Mouse (Mus musculus): ENCODE measurements around the gene Tpx2. TPM values are rescaled to one million over a fixed set of nuclear protein-coding genes. Genes with fewer than 3 reads are reported as not detected.

Gene Tpx2
- total RNA-seq, 2 experiments from 2014 or later = 2.5 to 3.0 TPM

GRCm38 (mm10) chr2:152811336-152812165 lies 36.2 kb upstream of the Tpx2 start:
- TF ChIP-seq CTCF (IDR thresholded peaks at IDR 0.05) = no peak
- Histone ChIP-seq H3K4me3 (no peak overlapping the region), H3K27ac (peak overlapping the region; percentile 63)
- intact Hi-C loops (cut with DNase I) = no loop called here
- DNase-seq (ENCODE audit: extremely low spot score in 1 of 2, low spot score in 2 of 2) = no peak

- no peak for TF ChIP-seq CTCF (IDR thresholded peaks at IDR 0.05)
- H3K27ac ChIP-seq = peak overlapping the region; percentile 26; the same call in 1 of the 2 replicates
- H3K4me3 ChIP-seq = no peak overlapping the region
- DNase-seq (ENCODE audit: extremely low spot score in 1 of 2, low spot score in 2 of 2) = no peak
- intact Hi-C loops (cut with DNase I) = no loop called here
Measured at GRCm38 (mm10) chr2:152813232-152813631, 34.5 kb upstream of the Tpx2 start.

GRCm38 (mm10) chr2:152814213-152814874 lies 33.4 kb upstream of the Tpx2 start:
- intact Hi-C loops (cut with DNase I) = no loop called here
- no peak for TF ChIP-seq CTCF (IDR thresholded peaks at IDR 0.05)
- Histone ChIP-seq H3K27ac (peak overlapping the region; percentile 5; the same call in 1 of the 2 replicates), H3K4me3 (no peak overlapping the region)
- DNase-seq (ENCODE audit: extremely low spot score in 1 of 2, low spot score in 2 of 2) = no peak

GRCm38 (mm10) chr2:152815879-152816656 lies 31.7 kb upstream of the Tpx2 start:
- H3K27ac ChIP-seq = peak overlapping the region; percentile 87
- intact Hi-C loops (cut with DNase I) = no loop called here
- H3K4me3 ChIP-seq = no peak overlapping the region
- TF ChIP-seq CTCF (IDR thresholded peaks at IDR 0.05) = no peak
- no peak for DNase-seq (ENCODE audit: extremely low spot score in 1 of 2, low spot score in 2 of 2)

- TF ChIP-seq CTCF (IDR thresholded peaks at IDR 0.05) = no peak
- intact Hi-C loops (cut with DNase I) = no loop called here
- Histone ChIP-seq H3K27ac (peak overlapping the region; percentile 87; the same call in 1 of the 2 replicates), H3K4me3 (no peak overlapping the region)
- no peak for DNase-seq (ENCODE audit: extremely low spot score in 1 of 2, low spot score in 2 of 2)
Measured at GRCm38 (mm10) chr2:152816657-152817348, 31.0 kb upstream of the Tpx2 start.

GRCm38 (mm10) chr2:152817596-152818291 lies 30.0 kb upstream of the Tpx2 start:
- DNase-seq (ENCODE audit: extremely low spot score in 1 of 2, low spot score in 2 of 2) = no peak
- TF ChIP-seq CTCF (IDR thresholded peaks at IDR 0.05) = no peak
- H3K4me3 ChIP-seq = no peak overlapping the region
- peak overlapping the region; percentile 87 for H3K27ac ChIP-seq
- intact Hi-C loops (cut with DNase I) = no loop called here

GRCm38 (mm10) chr2:152818679-152819078 lies 29.1 kb upstream of the Tpx2 start:
- no peak for DNase-seq (ENCODE audit: extremely low spot score in 1 of 2, low spot score in 2 of 2)
- Histone ChIP-seq H3K27ac (peak overlapping the region; percentile 87), H3K4me3 (no peak overlapping the region)
- TF ChIP-seq CTCF (IDR thresholded peaks at IDR 0.05) = no peak
- intact Hi-C loops (cut with DNase I) = no loop called here

GRCm38 (mm10) chr2:152819097-152819624 lies 28.6 kb upstream of the Tpx2 start:
- Histone ChIP-seq H3K27ac (peak overlapping the region; percentile 87), H3K4me3 (no peak overlapping the region)
- no peak for DNase-seq (ENCODE audit: extremely low spot score in 1 of 2, low spot score in 2 of 2)
- intact Hi-C loops (cut with DNase I) = no loop called here
- no peak for TF ChIP-seq CTCF (IDR thresholded peaks at IDR 0.05)

GRCm38 (mm10) chr2:152819926-152820325 lies 27.8 kb upstream of the Tpx2 start:
- peak in 1 of 2 experiments; percentile 33 for DNase-seq (ENCODE audit: extremely low spot score in 1 of 2, low spot score in 2 of 2)

GRCm38 (mm10) chr2:152820369-152820768 lies 27.4 kb upstream of the Tpx2 start:
- peak in 1 of 2 experiments; percentile 44 for DNase-seq (ENCODE audit: extremely low spot score in 1 of 2, low spot score in 2 of 2)
- peak overlapping the region; percentile 87 for H3K27ac ChIP-seq
- no peak overlapping the region for H3K4me3 ChIP-seq
- TF ChIP-seq CTCF (IDR thresholded peaks at IDR 0.05) = no peak
- intact Hi-C loops (cut with DNase I) = loop anchor here (1.0 kb wide), 1 partner anchor 35 kb away; no protein-coding TSS in a partner anchor

More at GRCm38 (mm10) chr2:152819926-152820325, 27.8 kb upstream of the Tpx2 start:
- intact Hi-C loops (cut with DNase I) = loop anchor here (1.0 kb wide), 1 partner anchor 35 kb away; no protein-coding TSS in a partner anchor
- no peak for TF ChIP-seq CTCF (IDR thresholded peaks at IDR 0.05)
- H3K4me3 ChIP-seq = no peak overlapping the region
- peak overlapping the region; percentile 87 for H3K27ac ChIP-seq
